Mouse (Mus musculus): ENCODE measurements around the gene Psmd1.

DNA sequence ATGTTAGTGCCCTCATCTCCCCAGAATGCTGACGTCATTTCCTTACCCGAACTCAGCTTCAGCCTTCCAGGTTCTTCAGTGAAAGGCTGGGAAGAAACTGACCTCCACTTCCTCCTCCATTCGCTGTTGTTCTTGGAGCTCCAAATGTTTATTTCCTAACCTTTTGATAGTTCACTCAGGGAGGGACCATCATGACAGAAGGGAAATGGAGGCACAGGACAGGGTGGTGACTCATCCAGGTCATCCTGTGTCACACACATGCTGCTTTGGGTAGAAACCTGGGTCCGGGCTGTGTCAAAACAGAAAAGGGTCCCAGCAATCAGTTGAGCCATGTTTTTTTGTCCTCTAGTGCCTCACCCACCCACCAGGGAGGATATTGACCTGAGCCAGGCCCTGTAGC, 79.0 kb downstream of the Psmd1 start:
- no peak for TF ChIP-seq FLI1 (IDR thresholded peaks at IDR 0.05; ENCODE audit: low read length)
- TF ChIP-seq GATA1 (IDR thresholded peaks at IDR 0.05; ENCODE audit: borderline replicate concordance, low read length), result no peak

Data from megakaryocyte, embryonic 14.5 days (primary cell).